Mouse (Mus musculus) retina, embryonic 14.5 days (tissue): ENCODE data around the gene Hist2h2ac.
A peak's percentile ranks its signal among the peaks of the same experiment; 100 is the strongest.
"Not testable (repeated sequence)": the region's sequence is repeated elsewhere in the genome, so short reads cannot be mapped to it uniquely, and the experiment has no call there.

Experiments
- DNase-seq: peaks from one replicate; pipeline ENCODE4 v3.0.0-alpha.2; 2015; ENCODE audit warnings: low spot score

Gene Hist2h2ac

GRCm38 (mm10) chr3:96248141-96249033 is 27.7 kb upstream of the Hist2h2ac start:
- no peak for DNase-seq

GRCm38 (mm10) chr3:96247356-96248140 is 26.9 kb upstream of the Hist2h2ac start:
- DNase-seq: no peak

- not testable (repeated sequence) for DNase-seq
These were observed 25.8 kb upstream of the Hist2h2ac start, which contains the start of gene Hist2h3c1 for GRCm38 (mm10) chr3:96246427-96246856. Gene Hist2h3c1, plus strand, starts transcription at chr3:96246685.

DNA sequence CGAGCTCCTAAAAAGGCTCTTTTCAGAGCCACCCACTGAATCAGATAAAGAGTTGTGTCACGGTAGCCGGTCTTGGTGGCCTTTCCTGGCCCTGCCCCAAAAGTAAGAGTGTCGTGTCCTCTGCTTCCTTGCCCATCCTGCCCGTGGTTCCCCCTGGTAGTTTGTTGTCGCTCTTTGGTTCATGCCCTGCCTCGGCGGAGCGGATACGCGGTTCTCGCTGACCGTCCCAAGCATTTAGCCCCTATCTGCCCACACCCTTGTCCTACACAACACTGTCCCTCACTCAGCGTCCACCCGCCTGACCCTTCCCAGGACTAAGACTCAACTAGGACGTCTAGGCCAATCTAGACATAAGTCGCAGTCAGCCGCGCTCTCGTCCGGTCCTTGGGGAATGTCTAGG is 25.3 kb upstream of the Hist2h2ac start:
- DNase-seq: not testable (repeated sequence)

DNA sequence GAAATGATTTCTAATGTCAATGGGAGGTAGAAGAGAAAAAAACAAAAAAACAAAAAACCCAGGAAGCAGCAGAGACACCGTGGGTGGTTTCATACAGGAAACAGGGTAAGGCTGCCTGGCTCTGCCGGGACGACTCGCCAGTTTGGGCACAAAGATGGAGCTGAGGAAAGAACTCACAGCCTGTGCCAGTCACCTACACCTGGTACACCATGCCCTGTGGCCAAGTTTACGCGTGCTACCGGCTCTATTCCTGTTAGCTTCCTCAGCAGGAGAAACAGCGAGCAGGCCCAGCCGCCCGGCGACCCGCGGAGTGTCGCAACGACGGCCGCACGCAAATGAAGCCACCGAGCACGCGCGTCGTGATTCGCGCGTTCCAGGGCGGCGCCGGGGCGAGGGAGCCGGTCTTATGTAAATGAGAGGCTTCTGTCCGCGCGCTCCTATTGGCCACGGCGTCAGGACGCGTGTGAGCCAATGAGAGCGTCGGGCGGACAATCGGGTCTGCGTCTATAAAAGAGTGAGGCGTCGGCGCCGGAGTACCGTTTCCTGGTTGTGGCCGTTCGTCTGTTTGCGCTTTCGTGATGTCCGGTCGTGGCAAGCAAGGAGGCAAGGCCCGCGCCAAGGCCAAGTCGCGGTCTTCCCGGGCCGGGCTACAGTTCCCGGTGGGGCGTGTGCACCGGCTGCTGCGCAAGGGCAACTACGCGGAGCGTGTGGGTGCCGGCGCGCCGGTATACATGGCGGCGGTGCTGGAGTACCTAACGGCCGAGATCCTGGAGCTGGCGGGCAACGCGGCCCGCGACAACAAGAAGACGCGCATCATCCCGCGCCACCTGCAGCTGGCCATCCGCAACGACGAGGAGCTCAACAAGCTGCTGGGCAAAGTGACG is 24.6 kb upstream of the Hist2h2ac start, which contains the start of gene Hist2h2aa1:
Gene Hist2h2aa1, plus strand, starts transcription at position 495 of the 884 bp plus-strand sequence.
- peak; percentile 80 for DNase-seq

GRCm38 (mm10) chr3:96243921-96244572 is 23.4 kb upstream of the Hist2h2ac start:
- no peak for DNase-seq

- DNase-seq: no peak
These were observed 20.1 kb upstream of the Hist2h2ac start for GRCm38 (mm10) chr3:96240799-96241197.

- peak; percentile 65 for DNase-seq
These were observed 19.5 kb upstream of the Hist2h2ac start, which contains the start of gene Hist2h2aa2 for GRCm38 (mm10) chr3:96239949-96240798. Gene Hist2h2aa2, minus strand, starts transcription at chr3:96240276.

DNA sequence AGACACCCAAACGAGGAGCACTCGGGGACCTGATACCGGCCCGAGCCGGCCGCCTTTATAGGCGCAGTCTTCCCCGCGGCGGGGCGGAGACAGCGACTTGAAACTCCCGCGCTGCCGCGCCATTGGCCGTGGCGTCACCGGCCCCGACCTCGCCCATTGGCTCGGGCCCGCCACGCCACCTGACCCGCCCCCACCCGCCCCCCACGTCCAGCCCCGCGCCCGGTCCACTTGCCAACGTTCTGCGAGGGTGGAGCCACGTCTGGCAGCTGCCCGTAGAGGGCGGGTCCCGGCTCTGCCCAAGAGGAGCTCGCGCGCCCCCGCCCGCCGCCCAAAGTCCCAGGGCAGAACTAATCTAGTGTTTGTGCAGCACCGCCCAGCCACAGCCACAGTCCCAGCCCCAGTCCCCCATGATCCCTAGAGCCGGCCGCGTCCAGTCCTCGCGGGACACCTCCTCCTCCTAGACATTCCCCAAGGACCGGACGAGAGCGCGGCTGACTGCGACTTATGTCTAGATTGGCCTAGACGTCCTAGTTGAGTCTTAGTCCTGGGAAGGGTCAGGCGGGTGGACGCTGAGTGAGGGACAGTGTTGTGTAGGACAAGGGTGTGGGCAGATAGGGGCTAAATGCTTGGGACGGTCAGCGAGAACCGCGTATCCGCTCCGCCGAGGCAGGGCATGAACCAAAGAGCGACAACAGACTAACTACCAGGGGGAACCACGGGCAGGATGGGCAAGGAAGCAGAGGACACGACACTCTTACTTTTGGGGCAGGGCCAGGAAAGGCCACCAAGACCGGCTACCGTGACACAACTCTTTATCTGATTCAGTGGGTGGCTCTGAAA is 18.5 kb upstream of the Hist2h2ac start, which contains the start of gene Hist2h3c2:
Gene Hist2h3c2, minus strand, starts transcription at position 174 of the 840 bp plus-strand sequence.
- not testable (repeated sequence) for DNase-seq

DNA sequence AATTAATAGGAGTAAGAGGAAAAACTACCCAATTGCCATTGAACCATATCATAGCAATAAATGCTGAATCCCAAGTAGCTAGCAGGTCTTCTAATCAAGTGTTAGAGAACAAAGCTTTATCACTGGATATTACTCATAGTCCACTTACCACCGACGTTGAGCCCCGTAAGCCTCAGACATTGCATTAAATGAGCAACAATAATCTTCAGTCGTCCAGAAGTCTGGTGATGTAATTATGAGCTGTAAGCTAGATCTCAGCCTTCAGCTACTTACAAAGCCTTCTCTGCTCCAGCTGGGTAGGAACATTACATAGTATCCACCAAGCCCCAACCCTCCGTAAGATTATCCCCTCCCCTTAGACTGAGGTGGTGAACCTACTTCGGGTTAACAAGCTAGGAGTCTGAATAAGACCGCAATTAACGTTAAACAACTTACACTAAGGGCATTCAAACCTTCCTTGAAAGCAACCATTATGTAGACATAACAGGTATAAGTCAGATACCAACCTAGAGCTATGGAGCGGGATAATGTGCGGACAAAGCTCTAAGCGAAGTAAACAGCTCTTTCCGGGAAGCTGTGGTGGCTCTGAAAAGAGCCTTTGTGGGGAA is 17.3 kb upstream of the Hist2h2ac start:
- peak; percentile 60 for DNase-seq

DNA sequence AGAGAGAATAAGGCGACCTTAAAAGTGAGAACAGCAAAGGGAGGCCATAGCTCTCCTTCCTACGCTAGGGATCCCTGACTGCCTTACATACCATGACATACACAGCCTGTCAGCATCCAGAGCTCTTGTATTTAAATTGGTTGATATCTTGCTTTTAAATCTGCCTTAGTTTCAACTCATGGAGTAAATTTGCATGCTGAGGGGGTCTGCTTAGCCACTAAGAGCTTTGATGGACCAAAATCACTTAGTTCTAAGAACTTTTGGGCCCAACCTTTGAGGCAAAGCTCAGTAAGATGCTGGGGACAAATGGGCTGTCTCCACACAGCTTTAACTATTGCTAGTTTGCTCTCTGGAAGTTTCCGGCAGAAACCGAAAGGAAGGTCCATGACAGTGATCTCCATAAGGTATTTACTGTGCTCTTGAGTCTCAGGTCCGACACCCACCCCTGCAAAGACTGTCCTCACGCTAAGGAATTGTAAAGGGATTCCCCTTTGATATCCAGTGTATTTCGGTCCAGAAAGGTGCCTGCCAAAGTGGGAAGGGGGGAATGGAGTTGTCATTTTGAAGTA is 16.7 kb upstream of the Hist2h2ac start:
- DNase-seq: peak; percentile 40

GRCm38 (mm10) chr3:96236834-96237334 is 16.2 kb upstream of the Hist2h2ac start:
- no peak for DNase-seq

DNA sequence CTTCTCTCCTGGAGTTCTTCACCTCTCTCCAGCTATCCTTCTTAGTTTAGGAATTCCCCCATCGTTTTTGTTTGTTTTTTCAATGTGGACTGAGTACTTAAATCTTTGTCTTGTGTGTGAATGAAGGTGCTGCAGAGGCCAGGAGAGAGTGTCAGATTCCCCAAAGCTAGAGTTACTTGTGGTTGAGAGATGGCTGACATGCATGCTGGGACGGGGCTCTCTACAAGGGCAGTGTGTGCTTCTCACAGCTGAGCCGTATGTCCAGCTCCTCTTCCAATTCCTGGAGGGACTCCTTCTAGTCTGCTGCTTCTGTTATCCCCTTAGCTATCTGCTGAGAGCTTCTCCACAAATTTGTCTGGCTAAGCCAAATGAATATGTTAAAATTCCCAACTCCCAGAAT is 15.2 kb upstream of the Hist2h2ac start:
- DNase-seq: no peak

- DNase-seq: no peak
These were observed 14.2 kb upstream of the Hist2h2ac start for GRCm38 (mm10) chr3:96234914-96235313.

DNA sequence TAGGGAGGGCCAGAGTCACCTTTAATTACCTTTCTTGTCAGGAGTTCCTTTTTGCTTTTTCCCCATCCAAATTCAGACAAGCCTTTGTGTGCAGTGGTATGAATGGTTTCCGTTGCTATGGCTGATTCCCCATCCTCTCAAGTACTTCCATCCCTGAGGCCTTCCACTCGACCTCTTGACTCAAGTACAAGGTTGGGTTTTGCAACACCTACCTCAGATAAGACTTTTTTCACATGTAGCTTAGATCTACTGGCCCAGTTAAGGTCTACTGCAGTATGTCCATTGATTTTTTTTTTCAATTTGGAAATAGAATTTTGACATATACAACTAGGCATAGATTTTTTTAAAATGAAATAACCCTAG is 11.1 kb upstream of the Hist2h2ac start:
- no peak for DNase-seq

- DNase-seq: no peak
These were observed 10.5 kb upstream of the Hist2h2ac start for GRCm38 (mm10) chr3:96230910-96231757.

DNA sequence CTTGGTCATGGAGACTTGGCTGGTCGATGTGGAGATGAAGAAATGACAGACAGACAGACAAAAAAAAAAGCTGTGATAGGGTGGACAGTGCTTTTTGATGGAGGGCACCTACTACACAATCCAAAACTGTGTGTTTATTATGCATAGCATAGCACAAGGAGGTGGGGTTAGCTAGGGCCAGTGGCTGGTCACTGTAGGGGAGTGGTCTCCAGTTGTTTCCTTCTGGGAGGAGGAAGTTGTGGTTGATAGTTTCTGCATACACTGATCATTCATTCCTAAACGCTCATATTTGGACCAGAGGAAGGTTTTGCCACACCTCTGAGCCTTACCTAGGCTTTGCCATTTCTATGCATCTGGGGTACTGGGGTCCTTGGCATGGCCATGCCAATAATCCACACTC is 9.7 kb upstream of the Hist2h2ac start:
- DNase-seq: no peak
